Mouse (Mus musculus) liver, postnatal 0 days (tissue): ENCODE data around the gene 3110040M04Rik. TPM values are rescaled to one million over a fixed set of nuclear protein-coding genes. Genes with fewer than 3 reads are reported as not detected.
"Not testable (repeated sequence)": the region's sequence is repeated elsewhere in the genome, so short reads cannot be mapped to it uniquely, and the experiment has no call there.

ENCODE experiments used
- ATAC-seq: fragments of 200-750 bp; cut with Nextera tagmentation; 2 replicates; pipeline ENCODE4 v1.8.0; 2017; ENCODE audit warnings: mild to moderate bottlenecking, moderate library complexity
- DNase-seq: peaks from one replicate; pipeline ENCODE4 v3.0.0-alpha.2; 2016
- H3K27ac ChIP-seq: fragments of 300-500 bp; sonication (generic); 2 replicates; pipeline ENCODE4 v1.5.1; 2014; ENCODE audit warnings: antibody characterized with exemption, moderate library complexity, mild to moderate bottlenecking, low read depth
- H3K27me3 ChIP-seq: fragments of 300-500 bp; sonication (generic); 2 replicates; pipeline ENCODE4 v1.6.1; 2014; ENCODE audit warnings: low read length, control low read depth, mixed read lengths; ENCODE audit not compliant: insufficient read depth
- H3K36me3 ChIP-seq: fragments of 300-500 bp; sonication (generic); replicated peaks from 2 replicates; pipeline ENCODE4 v1.6.1; 2014; ENCODE audit warnings: mild to moderate bottlenecking, control low read depth, low read length, moderate library complexity, mixed read lengths; ENCODE audit not compliant: insufficient read depth
- H3K4me1 ChIP-seq: fragments of 300-500 bp; sonication (generic); 2 replicates; pipeline ENCODE4 v1.6.1; 2014; ENCODE audit warnings: antibody characterized with exemption, mild to moderate bottlenecking, control low read depth; ENCODE audit not compliant: insufficient read depth
- H3K4me2 ChIP-seq: fragments of 300-500 bp; sonication (generic); 2 replicates; pipeline ENCODE4 v1.6.1; 2014; ENCODE audit warnings: low read depth, mild to moderate bottlenecking, low read length, moderate library complexity, mixed read lengths
- H3K4me3 ChIP-seq: fragments of 300-500 bp; sonication (generic); 2 replicates; pipeline ENCODE4 v1.5.1; 2014; ENCODE audit warnings: low read depth, low read length
- H3K9ac ChIP-seq: fragments of 300-500 bp; sonication (generic); replicated peaks from 2 replicates; pipeline ENCODE4 v1.6.1; 2014; ENCODE audit warnings: mild to moderate bottlenecking, moderate library complexity
- H3K9me3 ChIP-seq: fragments of 300-500 bp; sonication (generic); 2 replicates; pipeline ENCODE4 v1.6.1; 2016; ENCODE audit warnings: mild to moderate bottlenecking, control low read depth, low read length, mixed read lengths
- CTCF ChIP-seq: sonication (generic); IDR thresholded peaks from 2 replicates; pipeline ENCODE4 v1.5.1; 2016; ENCODE audit warnings: antibody characterized with exemption, low read depth
- EP300 ChIP-seq: IDR thresholded peaks from 2 replicates; pipeline ENCODE4 v1.6.1; 2016; ENCODE audit warnings: antibody characterized with exemption, low read depth, mild to moderate bottlenecking
- WGBS: fragments of 180-500 bp; shearing (Covaris S2); extraction: QIAGEN DNeasy Blood & Tissue Kit; methylation state at CpG from one replicate; pipeline ENCODE4 v1.1.7; 2014; ENCODE audit not compliant: insufficient replicate concordance; 5-methylcytosine and 5-hydroxymethylcytosine counted together
- polyA plus RNA-seq: library from polyadenylated mRNA; unstranded; fragments of >200 nt; fragmentation: Nextera tagmentation; extraction: Ambion mirVana; gene quantifications from 2 replicates; pipeline ENCODE4 v1.2.1, GENCODE M21; 2015

3110040M04Rik gene
- polyA plus RNA-seq, 1 experiment from 2014 or later, result 0.28 TPM

- not testable (repeated sequence) for ATAC-seq, H3K4me2 ChIP-seq, H3K4me1 ChIP-seq, H3K9me3 ChIP-seq, H3K9ac ChIP-seq, H3K27ac ChIP-seq, DNase-seq, H3K27me3 ChIP-seq, H3K36me3 ChIP-seq, H3K4me3 ChIP-seq
- 0 out of 2 replicates have a peak, but pooled peaks have one; percentile 3 for TF ChIP-seq CTCF
- 66% methylated on average over 4 of the region's 8 CpGs for WGBS
Observed at GRCm38 (mm10) chr1:151209824-151210355, 6.0 kb downstream of the 3110040M04Rik start, which contains the start of gene Gm47996. Gene Gm47996, plus strand, starts transcription at chr1:151210131.

DNA sequence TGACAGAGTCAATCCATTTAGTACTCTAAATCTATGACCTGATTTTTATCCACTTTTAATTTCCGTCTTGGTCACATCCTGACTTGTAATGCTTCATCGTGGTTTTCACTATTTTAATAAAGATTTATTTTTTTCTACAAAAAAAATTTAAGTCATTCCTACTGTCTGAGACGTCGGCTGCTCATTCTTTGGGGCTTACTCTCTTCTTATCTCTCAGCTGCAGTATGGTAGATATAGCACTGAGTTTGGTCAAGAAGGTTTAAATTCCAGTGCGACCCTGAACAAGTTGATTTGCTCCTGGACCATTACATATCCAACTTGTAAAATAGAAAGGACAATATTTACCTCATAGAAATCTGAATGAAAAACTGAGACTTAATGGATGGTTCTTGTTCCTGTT is 7.7 kb downstream of the 3110040M04Rik start:
- WGBS, result 48% methylated on average over 5 of the region's 5 CpGs
- not testable (repeated sequence) for H3K4me3 ChIP-seq, H3K27ac ChIP-seq, H3K9ac ChIP-seq, H3K4me1 ChIP-seq, H3K4me2 ChIP-seq, H3K27me3 ChIP-seq, ATAC-seq, DNase-seq, H3K36me3 ChIP-seq, H3K9me3 ChIP-seq

DNA sequence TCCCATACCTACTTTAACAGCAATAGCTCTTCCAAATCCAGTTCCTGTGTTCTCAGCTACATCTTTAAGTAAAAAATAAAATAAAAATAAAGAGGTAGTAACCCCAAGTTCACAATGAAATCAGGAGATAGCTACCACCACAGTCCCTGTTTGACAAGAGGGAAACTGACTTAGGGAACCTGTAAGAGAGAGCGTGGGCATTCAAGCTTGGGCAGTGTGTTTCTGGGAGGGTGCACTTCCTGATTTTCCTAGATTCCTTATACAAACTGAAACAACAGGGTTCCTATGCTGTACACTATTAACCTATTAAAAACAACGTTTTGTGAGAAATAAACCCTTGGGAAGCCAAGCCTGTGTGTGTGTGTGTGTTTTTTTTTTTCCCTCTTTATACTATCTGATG is 10.9 kb downstream of the 3110040M04Rik start:
- WGBS, result 51% methylated on average over 2 of the region's 2 CpGs
- peaks cover 16% of the 10 kb centered on the region for H3K4me1 ChIP-seq
- TF ChIP-seq CTCF (no peak), EP300 (no peak)
- H3K9ac ChIP-seq, result no peak overlapping the region
- H3K9me3 ChIP-seq, result no peaks in the 10 kb centered on the region
- H3K27me3 ChIP-seq, result no peaks in the 10 kb centered on the region
- no peak overlapping the region for H3K27ac ChIP-seq
- no peak overlapping the region for H3K4me3 ChIP-seq
- no peak overlapping the region for H3K4me2 ChIP-seq
- no peaks in the 10 kb centered on the region for H3K36me3 ChIP-seq
- ATAC-seq, result no peak
- no peak for DNase-seq

DNA sequence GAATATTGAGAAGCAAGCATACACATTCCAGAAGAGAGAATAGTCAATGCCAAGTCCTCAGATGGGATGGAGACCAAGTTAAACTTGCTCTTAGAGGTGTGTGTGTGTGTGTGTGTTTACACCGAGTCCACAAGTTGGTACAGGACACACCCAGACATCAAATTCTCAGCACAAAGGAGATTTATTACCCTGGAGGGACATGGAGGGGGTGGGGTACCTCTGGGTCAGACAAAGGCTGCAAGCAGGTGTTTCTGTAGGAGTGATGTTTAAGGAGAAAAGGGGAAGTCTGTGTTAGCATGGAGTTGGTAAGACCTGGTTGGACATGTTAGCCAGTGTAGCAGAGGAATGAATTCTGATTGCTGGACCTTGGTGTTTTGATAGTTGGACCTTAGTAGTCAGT is 12.1 kb downstream of the 3110040M04Rik start:
- no peaks in the 10 kb centered on the region for H3K36me3 ChIP-seq
- no peak overlapping the region for H3K9ac ChIP-seq
- H3K27ac ChIP-seq, result peak overlapping the region; percentile 58; the same call in 1 of the 2 replicates
- H3K4me1 ChIP-seq, result peaks cover 16% of the 10 kb centered on the region
- H3K9me3 ChIP-seq, result no peaks in the 10 kb centered on the region
- TF ChIP-seq EP300 (no peak), CTCF (no peak)
- 34% methylated on average over 1 of the region's 1 CpGs for WGBS
- H3K27me3 ChIP-seq, result no peaks in the 10 kb centered on the region
- DNase-seq, result no peak
- H3K4me3 ChIP-seq, result no peak overlapping the region
- no peak overlapping the region for H3K4me2 ChIP-seq
- peak; percentile 12; the same call in 1 of the 2 replicates for ATAC-seq

DNA sequence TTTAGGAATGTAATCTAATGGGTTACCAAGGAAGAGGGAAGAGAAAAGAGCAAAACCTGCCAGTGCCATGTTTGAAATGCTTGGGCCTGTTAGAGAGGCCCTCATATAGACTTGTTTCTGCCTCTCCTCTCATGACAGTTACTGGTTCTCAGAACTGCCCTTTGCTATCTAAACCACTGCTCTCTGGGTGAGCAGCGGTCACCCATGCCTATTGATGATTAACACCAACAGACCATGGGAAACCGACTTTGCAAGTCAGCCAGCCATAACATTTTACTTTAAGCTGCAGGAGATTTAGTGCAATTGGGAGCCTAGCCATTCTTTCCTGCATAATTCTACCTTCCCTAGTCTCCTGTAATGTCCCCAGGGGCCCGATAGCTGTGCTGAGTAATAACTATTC is 12.5 kb downstream of the 3110040M04Rik start:
- Histone ChIP-seq H3K4me2 (no peak overlapping the region), H3K4me1 (peaks cover 16% of the 10 kb centered on the region), H3K9ac (no peak overlapping the region), H3K27me3 (no peaks in the 10 kb centered on the region), H3K4me3 (no peak overlapping the region), H3K9me3 (no peaks in the 10 kb centered on the region), H3K27ac (peak overlapping the region; percentile 58; the same call in 1 of the 2 replicates), H3K36me3 (no peaks in the 10 kb centered on the region)
- TF ChIP-seq EP300 (no peak), CTCF (no peak)
- WGBS, result 51% methylated on average over 3 of the region's 3 CpGs
- no peak for DNase-seq
- ATAC-seq, result peak; percentile 75

DNA sequence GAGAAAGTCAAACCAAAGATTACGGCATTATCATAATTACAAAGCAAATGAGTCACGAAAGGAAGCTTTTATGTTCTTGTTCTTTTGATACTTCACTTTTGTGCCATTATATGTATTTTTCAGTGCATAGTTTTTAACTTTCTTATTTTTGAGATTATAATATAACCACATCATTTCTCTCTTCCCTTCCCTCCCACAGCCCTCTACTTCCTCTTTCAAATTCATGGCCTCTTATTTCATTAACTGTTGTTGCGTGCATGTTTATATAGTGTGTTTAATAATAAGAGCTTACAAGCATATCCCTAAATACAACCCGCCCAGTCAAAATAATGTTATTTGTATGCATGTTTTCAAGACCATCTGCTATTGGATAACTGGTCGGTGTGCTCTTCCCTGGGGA is 15.1 kb downstream of the 3110040M04Rik start:
- Histone ChIP-seq H3K4me2 (no peak overlapping the region), H3K27me3 (no peaks in the 10 kb centered on the region), H3K27ac (no peak overlapping the region), H3K36me3 (no peaks in the 10 kb centered on the region), H3K4me3 (no peak overlapping the region), H3K9me3 (no peaks in the 10 kb centered on the region), H3K4me1 (peaks cover 16% of the 10 kb centered on the region), H3K9ac (no peak overlapping the region)
- 83% methylated on average over 5 of the region's 5 CpGs for WGBS
- TF ChIP-seq CTCF (no peak), EP300 (no peak)
- no peak for ATAC-seq
- DNase-seq, result no peak

DNA sequence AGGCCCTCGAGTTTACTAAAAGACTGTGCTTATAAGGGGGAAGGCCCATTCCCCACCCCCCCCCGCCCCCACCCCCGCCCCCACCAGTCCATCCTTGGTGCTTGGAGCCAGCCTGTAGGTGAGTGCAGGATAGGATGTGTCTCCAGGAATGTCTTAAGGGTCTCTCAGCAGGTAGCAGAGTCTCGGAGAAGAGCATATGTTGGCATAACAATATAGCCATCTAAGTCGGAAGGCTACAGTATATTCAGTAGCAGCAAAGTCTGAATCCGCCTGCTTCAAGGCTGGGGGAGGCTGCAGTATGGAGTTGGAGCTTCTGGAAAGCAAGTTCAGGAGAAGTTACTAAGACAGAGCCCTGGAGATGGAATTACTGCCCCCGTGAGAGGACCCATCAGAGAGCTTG is 16.2 kb downstream of the 3110040M04Rik start:
- Histone ChIP-seq H3K4me2 (no peak overlapping the region), H3K4me3 (no peak overlapping the region), H3K4me1 (peaks cover 16% of the 10 kb centered on the region), H3K9ac (no peak overlapping the region), H3K9me3 (no peaks in the 10 kb centered on the region), H3K27ac (no peak overlapping the region), H3K27me3 (no peaks in the 10 kb centered on the region), H3K36me3 (no peaks in the 10 kb centered on the region)
- DNase-seq, result no peak
- no peak for TF ChIP-seq EP300
- TF ChIP-seq CTCF, result no peak
- WGBS, result 84% methylated on average over 7 of the region's 7 CpGs
- ATAC-seq, result no peak
